31 mouse cellular contexts compared by ENCODE assay signal in genomic region chr3:89256177-89256576, GRCm38 (mm10). TPM values are rescaled to one million over a fixed set of nuclear protein-coding genes. Genes with fewer than 3 reads are reported as not detected.
DNase-seq lines count a peak whose midpoint lies in the region; ATAC-seq and TF ChIP-seq lines count a peak whose summit lies in the region.
"Had no signal": no experiment of that assay in that cellular context is flagged by ENCODE, and none has a peak within 500 bp of the region (broad histone marks: within the 10 kb centered on the region; RNA-seq: fewer than 3 reads in every experiment).

No protein-coding gene starts in this region.

- H3K4me2 ChIP-seq in heart, embryonic 14.5 days (ENCODE audit: low read length): no peak overlapping the region
- H3K4me2 ChIP-seq in heart, embryonic 15.5 days: no peak overlapping the region
- no peak overlapping the region for H3K4me2 ChIP-seq in midbrain, embryonic 11.5 days
- H3K4me2 ChIP-seq: embryonic facial prominence, embryonic 15.5 days; limb, embryonic 15.5 days; lung, embryonic 14.5 days; midbrain, embryonic 12.5 days; neural tube, embryonic 12.5 days had no signal

- peaks cover 3% of the 10 kb centered on the region; the same call in 1 of the 2 replicates for H3K27me3 ChIP-seq in heart, embryonic 14.5 days (ENCODE audit: control insufficient read depth, insufficient read depth, low read length)
- 0 out of 2 replicates have a peak, but pooled peaks cover 6% of the 10 kb centered on the region for H3K27me3 ChIP-seq in heart, embryonic 15.5 days
- H3K27me3 ChIP-seq in midbrain, embryonic 11.5 days (ENCODE audit: control insufficient read depth, insufficient read depth, low read length): peaks cover 2% of the 10 kb centered on the region; the same call in 1 of the 2 replicates
- H3K27me3 ChIP-seq: embryonic facial prominence, embryonic 15.5 days; limb, embryonic 15.5 days had no signal

- H3K9ac ChIP-seq in heart, embryonic 14.5 days (ENCODE audit: low read length): no peak overlapping the region
- no peak overlapping the region for H3K9ac ChIP-seq in heart, embryonic 15.5 days
- H3K9ac ChIP-seq in midbrain, embryonic 11.5 days (ENCODE audit: low read length): no peak overlapping the region
- H3K9ac ChIP-seq: embryonic facial prominence, embryonic 15.5 days; limb, embryonic 15.5 days; liver, embryonic 14.5 days; lung, embryonic 14.5 days; midbrain, embryonic 12.5 days; neural tube, embryonic 12.5 days had no signal

- intact Hi-C loops in gastrocnemius, adult 2 months (cut with DNase I): no loop called here

- ATAC-seq in heart, embryonic 14.5 days (ENCODE audit: insufficient number of reproducible peaks, insufficient read depth, low FRiP score, low read depth): peak; percentile 23
- ATAC-seq in heart, embryonic 15.5 days (replicated peaks; ENCODE audit: insufficient number of reproducible peaks, insufficient read depth, low FRiP score, low read depth): no peak
- ATAC-seq in midbrain, embryonic 11.5 days (ENCODE audit: low FRiP score): no peak
- ATAC-seq: forebrain, embryonic 14.5 days; hindbrain, embryonic 16.5 days had no signal

- WGBS in heart, embryonic 14.5 days: 44% methylated on average over 5 of the region's 5 CpGs
- WGBS in heart, embryonic 15.5 days: 45% methylated on average over 5 of the region's 5 CpGs
- WGBS in midbrain, embryonic 11.5 days: 83% methylated on average over 5 of the region's 5 CpGs

- H3K36me3 ChIP-seq in heart, embryonic 14.5 days (ENCODE audit: control insufficient read depth, insufficient read depth, low read length): no peaks in the 10 kb centered on the region
- H3K36me3 ChIP-seq in heart, embryonic 15.5 days: no peaks in the 10 kb centered on the region
- H3K36me3 ChIP-seq in midbrain, embryonic 11.5 days (ENCODE audit: control insufficient read depth, insufficient read depth, low read length): no peaks in the 10 kb centered on the region
- H3K36me3 ChIP-seq: embryonic facial prominence, embryonic 10.5 days; embryonic facial prominence, embryonic 15.5 days; limb, embryonic 15.5 days; midbrain, embryonic 12.5 days; neural tube, embryonic 12.5 days had no signal

- no peak for TF ChIP-seq CTCF in gastrocnemius, adult 2 months (IDR thresholded peaks at IDR 0.05)

- H3K4me3 ChIP-seq in gastrocnemius, adult 2 months: no peak overlapping the region
- no peak overlapping the region for H3K4me3 ChIP-seq in heart, embryonic 14.5 days (ENCODE audit: control insufficient read depth in 1 of 2, insufficient read depth in 1 of 2, low read depth in 1 of 2, low read length in 2 of 2)
- H3K4me3 ChIP-seq in heart, embryonic 15.5 days: no peak overlapping the region
- H3K4me3 ChIP-seq in midbrain, embryonic 11.5 days (ENCODE audit: low read depth, low read length): no peak overlapping the region
- H3K4me3 ChIP-seq: embryonic facial prominence, embryonic 10.5 days; embryonic facial prominence, embryonic 15.5 days; limb, embryonic 15.5 days; midbrain, embryonic 12.5 days; myocyte; neural tube, embryonic 12.5 days had no signal

- DNase-seq in gastrocnemius, adult 2 months: no peak
- no peak for DNase-seq in gastrocnemius, postnatal 4 days (ENCODE audit: low spot score in 2 of 2)
- no peak for DNase-seq in heart, adult 8-10 months (ENCODE audit: low spot score)
- DNase-seq in 3T3-L1 (ENCODE audit: low read depth, low spot score): peak; percentile 61
- DNase-seq in midbrain, embryonic 11.5 days (ENCODE audit: low spot score, missing footprints): no peak
- DNase-seq in embryo, embryonic 9.5 days (ENCODE audit: extremely low spot score): no peak
- DNase-seq: adrenal gland, adult 2 months; adrenal gland, postnatal 36 days; cerebellum, adult 2 months; cerebellum, postnatal 14 days; gastrocnemius, postnatal 25 days; kidney, adult 18-20 months; kidney, postnatal 4 days; lung, embryonic 14.5 days; lung, postnatal 36 days; right cerebral cortex, adult 18-20 months; right cerebral cortex, postnatal 4 days; thymus, postnatal 4 days had no signal

- peaks cover 4% of the 10 kb centered on the region in 2 experiments for H3K4me1 ChIP-seq in heart, embryonic 14.5 days (ENCODE audit: control insufficient read depth in 2 of 2, insufficient read depth in 2 of 2, low read length in 2 of 2)
- H3K4me1 ChIP-seq in heart, embryonic 15.5 days (replicated peaks): peaks cover 12% of the 10 kb centered on the region
- H3K4me1 ChIP-seq in midbrain, embryonic 11.5 days (ENCODE audit: control insufficient read depth, insufficient read depth, low read length): peaks cover 6% of the 10 kb centered on the region; the same call in 1 of the 2 replicates

- H3K9me3 ChIP-seq in heart, embryonic 14.5 days (ENCODE audit: control insufficient read depth, low read length): no peaks in the 10 kb centered on the region
- H3K9me3 ChIP-seq in heart, embryonic 15.5 days (replicated peaks): no peaks in the 10 kb centered on the region
- H3K9me3 ChIP-seq in midbrain, embryonic 11.5 days (ENCODE audit: control insufficient read depth, low read length): no peaks in the 10 kb centered on the region
- H3K9me3 ChIP-seq: embryonic facial prominence, embryonic 10.5 days; embryonic facial prominence, embryonic 15.5 days; limb, embryonic 15.5 days; midbrain, embryonic 12.5 days; neural tube, embryonic 12.5 days had no signal

- H3K27ac ChIP-seq in gastrocnemius, adult 2 months: peak overlapping the region; percentile 43; the same call in 1 of the 2 replicates
- peak overlapping the region; percentile 16 to 28; a peak in 1 of 4 replicates for H3K27ac ChIP-seq in heart, embryonic 14.5 days (replicated peaks in 1 of 2; ENCODE audit: control insufficient read depth in 1 of 2, insufficient read depth in 1 of 2, low read depth in 2 of 2, low read length in 2 of 2)
- 0 out of 2 replicates have a peak overlapping the region, but pooled peaks have one; percentile 11 for H3K27ac ChIP-seq in heart, embryonic 15.5 days
- H3K27ac ChIP-seq in midbrain, embryonic 11.5 days (ENCODE audit: low read depth, low read length): no peak overlapping the region
- H3K27ac ChIP-seq: embryonic facial prominence, embryonic 10.5 days; embryonic facial prominence, embryonic 15.5 days; limb, embryonic 15.5 days; liver, embryonic 14.5 days; midbrain, embryonic 12.5 days; neural tube, embryonic 12.5 days had no signal

RNA-seq across cellular contexts. Expression of gene Dpm3, which starts 3.0 kb away (rescaled TPM):
- 10 to 100 TPM; 16.4 to 26.9 TPM for total RNA-seq in gastrocnemius, adult 2 months (2021)
- total RNA-seq in gastrocnemius, postnatal 4 days (2021): 10 to 100 TPM; 61.2 to 62.8 TPM
- polyA plus RNA-seq in heart, embryonic 14.5 days (2014; fragmentation: Nextera tagmentation; extraction: Ambion mirVana): 92.9 and 97.9 TPM in 2 replicates
- 10 to 100 TPM; 49.1 to 65.7 (median 53.6) TPM for total RNA-seq in heart, adult 8-10 months (2022)
- polyA plus RNA-seq in heart, embryonic 15.5 days (2015; fragmentation: Nextera tagmentation; extraction: Ambion mirVana): 88.4 and 88.7 TPM in 2 replicates
- 83.0 and 87.2 TPM in 2 replicates for polyA plus RNA-seq in midbrain, embryonic 11.5 days (2014; fragmentation: Nextera tagmentation; extraction: Ambion mirVana)

RNA-seq across cellular contexts. Expression of gene Trim46, which starts 10.1 kb away (rescaled TPM):
- under 1 TPM; 0.18 to 0.50 TPM for total RNA-seq in gastrocnemius, adult 2 months (2021)
- total RNA-seq in gastrocnemius, postnatal 4 days (2021): under 1 TPM; 0.73 to 0.83 TPM
- polyA plus RNA-seq in heart, embryonic 14.5 days (2014; fragmentation: Nextera tagmentation; extraction: Ambion mirVana): 0.85 and 0.95 TPM in 2 replicates
- total RNA-seq in heart, adult 8-10 months (2022): under 1 TPM; 0.34 to 0.87 (median 0.83) TPM
- 0.79 and 2.2 TPM in 2 replicates for polyA plus RNA-seq in heart, embryonic 15.5 days (2015; fragmentation: Nextera tagmentation; extraction: Ambion mirVana)
- 7.1 and 8.5 TPM in 2 replicates for polyA plus RNA-seq in midbrain, embryonic 11.5 days (2014; fragmentation: Nextera tagmentation; extraction: Ambion mirVana)

RNA-seq across cellular contexts. Expression of gene Krtcap2, which starts 10.4 kb away (rescaled TPM):
- 10 to 100 TPM; 62.9 to 79.7 TPM for total RNA-seq in gastrocnemius, adult 2 months (2021)
- 100 to 1,000 TPM in 1 of 2 experiments, 10 to 100 TPM in 1; 99.9 to 117 TPM for total RNA-seq in gastrocnemius, postnatal 4 days (2021)
- 216 and 239 TPM in 2 replicates for polyA plus RNA-seq in heart, embryonic 14.5 days (2014; fragmentation: Nextera tagmentation; extraction: Ambion mirVana)
- 100 to 1,000 TPM in 1 of 4 experiments, 10 to 100 TPM in 3; 87.0 to 108 (median 89.4) TPM for total RNA-seq in heart, adult 8-10 months (2022)
- polyA plus RNA-seq in heart, embryonic 15.5 days (2015; fragmentation: Nextera tagmentation; extraction: Ambion mirVana): 189 and 207 TPM in 2 replicates
- 261 and 270 TPM in 2 replicates for polyA plus RNA-seq in midbrain, embryonic 11.5 days (2014; fragmentation: Nextera tagmentation; extraction: Ambion mirVana)

RNA-seq across cellular contexts. Expression of gene Slc50a1, which starts 14.2 kb away (rescaled TPM):
- total RNA-seq in gastrocnemius, adult 2 months (2021): 1 to 10 TPM; 8.9 to 9.7 TPM
- total RNA-seq in gastrocnemius, postnatal 4 days (2021): 10 to 100 TPM; 31.7 to 37.7 TPM
- polyA plus RNA-seq in heart, embryonic 14.5 days (2014; fragmentation: Nextera tagmentation; extraction: Ambion mirVana): 48.2 and 48.9 TPM in 2 replicates
- 10 to 100 TPM; 16.6 to 27.0 (median 21.0) TPM for total RNA-seq in heart, adult 8-10 months (2022)
- polyA plus RNA-seq in heart, embryonic 15.5 days (2015; fragmentation: Nextera tagmentation; extraction: Ambion mirVana): 44.5 and 49.5 TPM in 2 replicates
- polyA plus RNA-seq in midbrain, embryonic 11.5 days (2014; fragmentation: Nextera tagmentation; extraction: Ambion mirVana): 33.0 and 34.7 TPM in 2 replicates

RNA-seq across cellular contexts. Expression of gene Efna1, which starts 24.8 kb away (rescaled TPM):
- 10 to 100 TPM in 1 of 2 experiments, 1 to 10 TPM in 1; 7.9 to 13.1 TPM for total RNA-seq in gastrocnemius, adult 2 months (2021)
- total RNA-seq in gastrocnemius, postnatal 4 days (2021): 10 to 100 TPM; 20.4 to 21.8 TPM
- polyA plus RNA-seq in heart, embryonic 14.5 days (2014; fragmentation: Nextera tagmentation; extraction: Ambion mirVana): 38.4 and 39.7 TPM in 2 replicates
- total RNA-seq in heart, adult 8-10 months (2022): 10 to 100 TPM; 28.2 to 36.1 (median 32.6) TPM
- polyA plus RNA-seq in heart, embryonic 15.5 days (2015; fragmentation: Nextera tagmentation; extraction: Ambion mirVana): 35.0 and 39.9 TPM in 2 replicates
- 12.2 and 12.5 TPM in 2 replicates for polyA plus RNA-seq in midbrain, embryonic 11.5 days (2014; fragmentation: Nextera tagmentation; extraction: Ambion mirVana)
- total RNA-seq: megakaryocyte, adult 5-6 weeks; MEL had no signal
